Mouse (Mus musculus) gastrocnemius, postnatal 14 days (tissue): ENCODE measurements around the gene 4921536K21Rik. TPM values are rescaled to one million over a fixed set of nuclear protein-coding genes. Genes with fewer than 3 reads are reported as not detected.

Source experiments
- DNase-seq: peaks from one replicate; pipeline ENCODE4 v3.0.0; 2021; ENCODE audit warnings: mixed read lengths
- intact Hi-C: fragments of 180-260 bp; cut with DNase I; formaldehyde crosslinking; loops from one replicate; pipeline ENCODE4 v1.15.1; 2025; ENCODE audit warnings: low total_unique reads
- total RNA-seq, 2 experiments: library from RNA; stranded (reverse); gene quantifications; 2 replicates each; pipeline ENCODE4 v1.2.3; 2021

The 4921536K21Rik gene
- total RNA-seq, 2 experiments from 2014 or later: 0.10 to 0.11 TPM

DNA sequence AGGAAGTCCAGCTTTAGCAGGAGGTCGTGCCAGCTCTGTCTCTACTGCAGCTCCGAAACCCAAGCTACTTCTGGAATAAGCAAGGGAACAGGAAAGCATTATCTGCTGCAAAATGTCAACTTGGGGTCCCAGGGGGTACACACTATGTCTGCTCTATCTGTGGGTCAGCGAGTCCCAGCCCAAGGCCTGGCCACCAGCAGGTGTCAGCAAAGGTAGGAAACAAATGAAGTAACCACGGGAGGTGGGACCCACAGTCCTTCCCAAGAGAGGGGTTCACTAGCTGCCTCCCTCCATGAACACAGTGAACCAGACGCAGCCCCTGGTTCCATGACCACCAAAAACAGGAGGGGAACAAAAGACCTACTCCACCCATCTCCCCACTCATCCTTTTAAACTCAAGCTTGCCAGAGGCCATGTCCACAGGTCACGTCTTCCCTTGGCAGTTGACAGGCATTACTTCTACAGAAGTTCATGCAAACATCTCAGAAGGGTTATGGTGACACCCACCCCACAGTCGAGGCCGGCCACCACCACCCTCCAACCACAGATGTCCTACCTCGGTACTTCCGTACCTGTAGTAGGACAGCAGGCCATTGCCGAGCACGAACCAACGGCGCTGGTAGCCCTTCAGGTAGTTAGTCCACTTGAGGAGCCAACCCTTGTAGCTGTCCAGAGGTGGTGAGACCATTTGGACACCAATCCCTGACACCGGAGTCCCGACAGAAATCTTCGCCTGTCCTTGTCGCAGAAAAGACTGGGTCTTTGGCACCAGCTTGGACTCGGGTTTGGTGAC is 32.0 kb downstream of the 4921536K21Rik start:
- intact Hi-C loops: no loop called here
- no peak for DNase-seq

DNA sequence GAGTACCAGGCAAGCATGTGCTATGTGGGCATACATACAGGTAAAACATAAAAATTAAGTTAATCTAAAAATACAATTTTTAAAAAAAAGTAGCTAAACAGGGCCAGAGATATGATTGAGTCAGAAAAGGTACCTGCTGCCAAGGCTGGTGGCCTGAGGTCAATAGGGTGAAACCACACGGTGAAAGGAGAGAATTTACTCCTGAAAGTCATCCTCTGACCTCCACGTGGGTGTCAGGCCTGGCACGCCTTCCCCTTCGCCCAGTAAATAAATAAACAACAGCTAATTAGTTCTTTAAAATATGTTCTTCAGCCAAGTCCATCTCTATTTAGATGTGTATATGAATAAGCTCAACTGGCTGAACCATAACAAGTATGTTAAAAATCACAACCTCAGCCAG is 34.5 kb downstream of the 4921536K21Rik start:
- intact Hi-C loops: no loop called here

DNA sequence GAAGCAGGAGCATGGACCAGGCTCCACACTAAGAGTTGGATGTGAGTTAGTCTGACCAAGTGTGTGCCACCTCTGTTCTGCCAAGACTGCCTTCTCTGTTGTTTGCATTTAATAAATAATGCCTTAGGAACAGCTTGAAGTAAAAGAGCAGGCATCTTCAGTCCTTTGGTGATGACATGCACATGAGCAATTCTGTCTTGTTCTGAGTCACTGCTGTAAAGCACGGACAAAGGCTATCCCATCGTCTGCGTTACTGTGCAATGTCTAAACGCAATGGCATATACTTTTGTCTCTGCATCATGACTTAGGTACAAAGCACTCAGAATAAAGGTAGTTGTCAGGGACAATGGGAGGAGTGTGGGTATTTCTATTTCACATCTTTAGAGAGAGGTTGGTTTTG is 35.1 kb downstream of the 4921536K21Rik start:
- intact Hi-C loops: no loop called here
- no peak for DNase-seq

More for the DNA sequence above, 34.5 kb downstream of the 4921536K21Rik start:
- DNase-seq: no peak

DNA sequence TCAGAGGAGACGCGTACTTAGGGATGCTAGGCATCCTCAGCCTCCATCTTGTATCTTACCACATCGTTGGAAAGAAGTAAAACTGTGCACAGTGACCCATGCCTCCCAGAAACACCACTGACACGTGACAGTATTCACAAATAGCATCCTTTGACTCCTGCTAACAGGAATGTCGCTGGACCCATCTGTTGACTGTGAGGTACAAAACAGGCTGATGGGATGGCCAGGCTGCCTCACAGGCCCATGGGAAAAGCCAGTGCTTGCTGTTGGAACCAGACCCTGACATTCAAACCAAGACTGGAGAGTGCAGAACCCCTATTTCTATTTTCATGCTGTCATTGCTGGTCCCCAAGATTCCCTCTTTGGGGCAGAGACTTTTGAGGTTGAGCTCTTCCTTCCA is 37.0 kb downstream of the 4921536K21Rik start:
- no peak for DNase-seq
- intact Hi-C loops: no loop called here

DNA sequence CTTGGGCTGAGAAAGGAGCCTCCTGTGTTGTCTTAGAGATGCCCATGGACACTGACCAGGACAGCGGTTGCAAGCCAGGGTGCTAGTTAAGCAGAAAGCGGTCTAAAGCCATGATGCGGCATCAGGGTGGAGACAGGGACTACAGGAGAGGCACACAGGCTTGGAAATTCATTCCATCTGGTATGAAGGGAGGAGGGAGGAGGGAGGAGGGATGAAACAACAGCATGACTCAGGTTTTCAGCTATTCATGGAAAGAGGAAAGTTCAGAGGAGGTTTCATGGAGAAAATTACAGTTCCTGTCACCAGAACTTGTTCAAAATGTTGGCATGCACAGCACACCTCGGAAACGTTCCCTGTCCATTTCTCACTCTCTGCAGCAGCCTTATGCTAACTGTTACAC is 39.1 kb downstream of the 4921536K21Rik start:
- intact Hi-C loops: no loop called here
- no peak for DNase-seq

DNA sequence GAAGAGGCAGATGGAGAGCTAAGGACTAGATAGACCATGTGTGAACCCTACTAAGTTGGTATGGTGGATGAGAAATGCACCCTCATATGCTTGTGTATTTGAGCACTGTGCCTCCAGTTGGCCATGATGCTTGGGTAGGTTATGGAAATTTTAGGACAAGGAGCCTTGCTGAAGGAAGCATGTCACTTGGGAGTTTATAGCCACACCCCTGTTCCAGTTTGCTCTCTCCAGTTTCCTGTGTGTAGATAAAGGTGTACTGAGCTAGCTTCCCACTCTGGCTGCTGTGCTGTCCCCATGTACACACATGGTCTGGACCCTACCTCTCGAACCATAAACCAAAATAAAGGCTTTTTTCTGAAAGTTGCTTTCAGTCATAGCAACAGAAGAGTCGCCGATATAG is 40.7 kb downstream of the 4921536K21Rik start:
- intact Hi-C loops: no loop called here
- DNase-seq: no peak

DNA sequence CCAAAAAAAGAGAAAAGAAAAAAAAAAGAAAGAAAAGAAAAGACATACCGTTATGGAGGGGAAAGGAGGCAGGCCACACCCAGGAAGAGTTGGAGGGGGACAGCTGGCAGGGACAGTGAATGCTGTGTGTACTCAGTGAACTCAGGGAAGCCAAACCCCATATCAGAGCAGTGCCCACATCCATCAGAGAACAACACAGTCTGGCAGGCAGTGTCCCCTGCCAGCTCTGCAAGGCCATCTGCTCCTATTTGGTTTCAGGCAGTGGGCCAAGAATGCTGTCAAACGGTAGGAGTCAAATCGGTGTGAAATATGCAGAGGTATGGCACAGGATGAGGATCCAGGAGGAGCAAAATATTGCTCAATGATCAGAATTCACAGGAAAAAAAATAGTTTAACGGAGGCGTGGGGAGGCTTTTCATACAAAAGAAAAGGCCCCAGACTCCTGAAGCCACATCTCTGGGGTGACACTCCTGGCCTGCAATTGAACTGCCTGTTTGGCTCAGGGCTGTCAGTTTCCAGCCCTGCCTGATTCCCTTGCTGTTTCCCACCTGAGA is 41.3 kb downstream of the 4921536K21Rik start:
- peak; percentile 19 for DNase-seq
- intact Hi-C loops: no loop called here

DNA sequence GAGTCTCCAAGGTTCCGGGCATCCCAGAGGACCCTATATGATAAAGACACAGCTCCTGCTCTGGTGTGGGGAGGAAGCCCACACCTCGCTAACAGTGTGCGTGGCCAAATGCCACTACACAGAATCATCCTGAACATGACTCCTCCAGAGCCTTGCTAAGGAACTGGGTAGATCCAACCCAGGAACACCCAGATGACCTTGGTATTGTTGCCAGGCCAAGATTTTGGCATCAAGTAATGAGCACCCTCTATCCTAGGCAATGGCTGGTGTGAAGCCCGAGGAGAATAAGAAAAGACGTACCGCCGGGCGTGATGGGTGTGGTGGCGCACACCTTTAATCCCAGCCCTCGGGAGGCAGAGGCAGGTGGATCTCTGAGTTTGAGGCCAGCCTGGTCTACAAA is 41.9 kb downstream of the 4921536K21Rik start:
- intact Hi-C loops: no loop called here
- no peak for DNase-seq

DNA sequence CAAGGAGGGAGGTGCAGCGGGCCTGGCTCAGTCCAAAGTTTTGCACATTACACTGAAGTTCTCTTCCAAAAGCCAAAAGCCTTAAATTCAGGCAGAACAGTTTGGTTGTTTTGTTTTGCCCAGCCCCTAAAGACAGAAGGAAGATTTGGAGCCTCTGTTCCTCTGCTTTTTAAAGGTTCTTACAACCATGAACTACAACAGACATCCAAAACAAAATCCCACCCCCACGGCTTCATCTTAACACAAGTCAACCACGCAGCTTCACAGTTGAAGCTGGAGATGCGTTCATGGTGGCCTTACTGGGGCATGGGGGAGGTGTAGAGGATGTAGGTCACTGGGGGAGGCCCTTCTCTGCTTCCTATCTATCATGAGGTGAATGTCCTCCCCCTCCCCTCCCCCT is 43.0 kb downstream of the 4921536K21Rik start:
- intact Hi-C loops: no loop called here

DNA sequence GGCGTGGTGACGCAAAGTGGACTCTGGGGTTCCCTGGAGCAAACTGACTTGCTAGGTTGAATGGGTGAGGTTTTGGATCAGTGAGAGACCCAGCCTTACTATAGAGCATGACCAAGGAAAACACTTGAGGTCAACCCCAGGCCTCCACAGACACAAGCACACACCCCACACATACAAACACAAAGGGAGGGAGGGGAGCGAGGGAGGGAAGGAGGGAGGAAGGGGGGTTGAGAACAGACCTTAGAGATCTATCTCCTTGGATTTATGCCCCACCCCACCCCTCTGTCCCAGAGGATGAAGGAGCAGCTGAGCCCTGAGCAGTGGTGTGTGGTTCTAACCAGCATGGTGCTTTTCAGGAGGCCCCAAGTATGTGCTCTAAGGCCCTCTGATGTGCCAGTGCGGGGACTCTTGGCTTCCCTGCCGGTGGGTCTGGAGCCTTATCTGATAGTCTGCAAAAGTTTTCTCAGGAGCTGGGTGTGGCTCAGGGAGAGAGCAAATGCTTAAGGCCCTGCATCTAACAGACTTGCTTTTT is 44.1 kb downstream of the 4921536K21Rik start:
- DNase-seq: no peak
- intact Hi-C loops: no loop called here

More for the DNA sequence above, 43.0 kb downstream of the 4921536K21Rik start:
- DNase-seq: no peak

DNA sequence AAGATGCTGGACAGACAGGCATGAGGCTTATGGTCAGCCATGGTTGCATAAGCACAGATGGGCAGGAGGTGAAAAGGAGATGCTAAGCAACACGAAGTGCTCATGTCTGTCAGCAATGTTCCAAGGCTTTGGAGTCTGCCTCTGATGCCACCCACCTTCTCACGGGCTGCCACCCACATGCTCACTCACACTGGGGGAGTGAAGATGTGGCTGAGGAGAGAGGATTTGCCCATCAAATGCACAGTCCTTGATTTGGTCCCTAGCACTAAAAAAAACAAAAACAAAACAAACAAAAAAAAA is 44.6 kb downstream of the 4921536K21Rik start:
- DNase-seq: no peak
- intact Hi-C loops: no loop called here

DNA sequence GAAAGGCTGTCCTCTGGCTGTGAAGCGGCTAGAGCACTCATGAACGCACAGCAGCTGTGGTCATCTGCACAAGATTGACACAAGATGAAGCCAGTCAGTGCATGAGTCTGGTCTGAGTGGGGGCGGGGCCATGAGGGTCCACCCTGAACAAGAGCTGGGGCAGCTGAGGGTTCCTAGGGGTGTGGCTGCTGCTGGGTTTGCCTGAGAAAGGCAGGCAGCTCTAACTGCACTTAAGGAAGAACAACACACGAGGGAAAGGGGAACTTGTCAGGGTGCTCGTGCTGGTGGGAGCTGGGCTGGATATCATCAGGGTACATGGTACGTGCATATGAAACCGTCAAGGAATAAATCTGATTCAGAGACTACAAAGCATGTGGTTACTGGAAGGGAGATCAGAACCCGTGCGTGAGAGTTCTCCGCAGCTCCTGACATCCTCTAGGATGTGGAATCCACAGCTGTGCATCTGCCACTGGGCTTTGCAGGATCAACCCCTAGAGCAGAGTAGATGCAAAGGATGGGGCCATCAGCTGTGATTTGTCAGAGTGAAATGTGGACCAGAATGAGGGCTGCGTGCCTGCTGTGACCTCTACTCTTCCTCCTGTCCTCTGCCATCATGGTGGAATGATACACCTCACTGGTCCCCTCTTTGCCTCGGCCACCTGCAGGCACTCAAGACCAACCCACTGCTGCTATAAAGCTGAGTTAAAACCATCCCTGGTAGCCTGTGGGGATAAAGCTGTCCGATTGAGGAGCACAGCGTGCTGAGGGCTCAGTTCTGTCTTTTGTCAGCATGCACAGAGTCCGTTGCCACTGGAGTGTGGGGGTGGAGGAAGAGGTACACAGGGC is 45.2 kb downstream of the 4921536K21Rik start:
- no peak for DNase-seq
- intact Hi-C loops: no loop called here

DNA sequence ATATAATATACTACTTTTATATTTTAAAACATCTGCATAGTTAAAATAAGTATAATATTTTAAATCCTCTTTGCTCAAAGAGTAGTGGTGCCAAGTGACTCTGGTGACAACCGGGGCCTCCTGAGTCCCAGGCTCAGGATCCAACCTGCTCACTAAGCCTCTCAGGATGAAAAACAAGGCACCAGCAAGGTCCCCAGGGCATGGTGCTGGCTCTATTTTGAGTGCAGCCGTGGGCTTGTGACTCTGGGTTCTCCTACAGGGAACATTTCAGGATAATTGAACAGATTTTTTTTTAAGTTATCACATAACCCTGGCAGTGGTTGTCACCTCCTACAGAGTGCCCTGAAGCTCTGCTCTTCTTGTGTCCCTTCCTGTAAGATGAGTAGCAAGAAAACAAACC is 48.5 kb downstream of the 4921536K21Rik start:
- intact Hi-C loops: no loop called here
- DNase-seq: no peak

DNA sequence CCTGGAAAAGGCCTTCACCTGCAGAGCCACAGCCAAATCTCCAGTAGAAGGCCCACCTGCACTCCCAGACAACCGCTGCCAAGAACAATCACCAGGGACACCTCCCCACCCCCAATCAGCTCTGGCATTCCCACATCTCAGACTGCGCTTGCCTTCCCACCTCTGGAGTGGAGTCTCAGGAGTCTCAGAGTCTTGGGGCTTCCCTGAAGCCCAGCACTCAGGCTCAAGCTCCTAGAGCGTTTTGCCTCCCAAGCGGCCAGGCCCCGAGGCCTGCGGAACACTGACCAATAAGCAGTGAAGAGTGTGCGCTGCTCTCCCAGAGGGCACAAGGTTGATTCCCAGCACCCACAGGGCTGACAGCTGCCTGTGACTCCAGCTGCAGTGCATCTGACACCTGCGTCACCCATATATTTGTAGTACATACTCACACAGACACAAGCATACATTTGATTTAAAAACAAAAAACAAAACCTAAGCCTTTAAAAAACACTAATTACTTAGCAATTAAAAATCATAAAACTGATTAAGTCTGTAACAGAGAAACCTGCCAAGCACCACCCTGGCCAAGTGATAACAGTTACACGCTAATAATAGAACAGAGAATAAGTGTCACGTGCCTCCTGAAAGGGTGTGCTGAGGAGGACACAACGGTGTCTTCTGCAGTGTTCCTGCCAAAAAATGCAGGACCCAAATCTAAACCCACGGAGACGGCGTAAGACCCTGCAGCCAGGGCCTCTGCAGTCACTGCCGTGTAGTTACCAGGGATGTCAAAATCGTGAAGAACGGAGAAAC is 50.8 kb downstream of the 4921536K21Rik start:
- DNase-seq: no peak
- intact Hi-C loops: no loop called here

Other genes with a start within 250 kb of the 4921536K21Rik start
- 10 to 100 TPM; 17.4 to 17.5 TPM for gene Morc2a, start 245.9 kb downstream of the 4921536K21Rik start, total RNA-seq
- under 1 TPM; 0.45 to 0.47 TPM for gene Osbp2, start 31.2 kb downstream of the 4921536K21Rik start, total RNA-seq
- gene Dusp18, start 142 bp upstream of the 4921536K21Rik start, total RNA-seq: 1 to 10 TPM; 2.7 to 4.0 TPM
- gene Slc35e4, start 19.6 kb upstream of the 4921536K21Rik start, total RNA-seq: 10 to 100 TPM; 17.4 to 20.3 TPM
- gene Tcn2, start 37.1 kb upstream of the 4921536K21Rik start, total RNA-seq: 10 to 100 TPM; 18.8 to 22.8 TPM
- 10 to 100 TPM; 32.2 to 37.1 TPM for gene Pes1, start 68.9 kb upstream of the 4921536K21Rik start, total RNA-seq
- not detected for gene 4930556J24Rik, start 81.7 kb upstream of the 4921536K21Rik start, total RNA-seq
- 1 to 10 TPM; 1.1 to 3.0 TPM for gene Gal3st1, start 88.5 kb upstream of the 4921536K21Rik start, total RNA-seq
- gene Sec14l4, start 136.4 kb upstream of the 4921536K21Rik start, total RNA-seq: not detected
- gene Sec14l3, start 169.7 kb upstream of the 4921536K21Rik start, total RNA-seq: not detected
- 10 to 100 TPM; 40.8 to 47.8 TPM for gene Mtfp1, start 200.3 kb upstream of the 4921536K21Rik start, total RNA-seq
- gene Sec14l2, start 228.3 kb upstream of the 4921536K21Rik start, total RNA-seq: under 1 TPM; 0.95 to 0.96 TPM
- gene Rnf215, start 240.1 kb upstream of the 4921536K21Rik start, total RNA-seq: 1 to 10 TPM; 6.3 to 8.7 TPM